Mouse (Mus musculus) kidney, adult 2 months (tissue): Measurements from ENCODE around the gene U2af2. TPM values are rescaled to one million over a fixed set of nuclear protein-coding genes. Genes with fewer than 3 reads are reported as not detected.

Source experiments
- DNase-seq: peaks from one replicate; pipeline ENCODE4 v3.0.0; 2021
- H3K27ac ChIP-seq: fragments of 200-500 bp; 2 replicates; pipeline ENCODE4 v1.5.1; 2012; ENCODE audit warnings: low read depth, low read length, control low read depth, inconsistent platforms; ENCODE audit not compliant: insufficient read depth
- H3K27me3 ChIP-seq: fragments of 200-500 bp; replicated peaks from 2 replicates; pipeline ENCODE4 v1.6.1; 2012; ENCODE audit warnings: mild to moderate bottlenecking, moderate library complexity, low read length, inconsistent platforms; ENCODE audit not compliant: control insufficient read depth, insufficient read depth
- H3K36me3 ChIP-seq: fragments of 200-500 bp; 2 replicates; pipeline ENCODE4 v1.6.1; 2012; ENCODE audit warnings: mild to moderate bottlenecking, moderate library complexity, low read length, inconsistent platforms; ENCODE audit not compliant: control insufficient read depth, insufficient read depth
- H3K4me1 ChIP-seq: fragments of 200-500 bp; 2 replicates; pipeline ENCODE4 v1.6.1; 2011; ENCODE audit warnings: low read length; ENCODE audit not compliant: control insufficient read depth, insufficient read depth
- H3K4me3 ChIP-seq: fragments of 200-500 bp; 2 replicates; pipeline ENCODE4 v1.5.1; 2011; ENCODE audit warnings: mild to moderate bottlenecking, low read depth, low read length, control low read depth; ENCODE audit not compliant: insufficient read depth
- CTCF ChIP-seq: fragments of 200-500 bp; conservative IDR thresholded peaks from 2 replicates; pipeline ENCODE4 v1.5.1; 2011; ENCODE audit warnings: low read depth, mild to moderate bottlenecking, control low read depth, low read length, moderate library complexity, mixed read lengths; ENCODE audit not compliant: insufficient read depth, insufficient read length
- POLR2A ChIP-seq: fragments of 200-500 bp; IDR thresholded peaks from one replicate; pipeline ENCODE4 v1.6.1; 2011; ENCODE audit warnings: low read depth, low read length, control low read depth
- WGBS: fragments of 180-500 bp; shearing (Covaris S2); methylation state at CpG from one replicate; pipeline ENCODE4 v1.1.7; 2018; 5-methylcytosine and 5-hydroxymethylcytosine counted together
- polyA plus RNA-seq: library from polyadenylated mRNA; depleted of rRNA; stranded (reverse); fragments of >200 nt; gene quantifications from 2 replicates; pipeline ENCODE4 v1.2.3, GENCODE M21; 2012

The U2af2 gene
- polyA plus RNA-seq, 1 experiment, result 153 TPM

GRCm38 (mm10) chr7:5037467-5037866 is 24.5 kb upstream of the U2af2 start:
- H3K27me3 ChIP-seq, result no peaks in the 10 kb centered on the region
- no peak overlapping the region for H3K4me3 ChIP-seq
- DNase-seq, result no peak
- TF ChIP-seq POLR2A (no peak), CTCF (no peak)
- H3K36me3 ChIP-seq, result no peaks in the 10 kb centered on the region
- WGBS, result 72% methylated on average over 8 of the region's 8 CpGs
- no peak overlapping the region for H3K27ac ChIP-seq
- H3K4me1 ChIP-seq, result peaks cover 3% of the 10 kb centered on the region; the same call in 1 of the 2 replicates

GRCm38 (mm10) chr7:5038109-5038732 is 23.7 kb upstream of the U2af2 start, which contains the start of gene Zfp784:
Gene Zfp784 (minus strand): TSS chr7:5038446.
- no peaks in the 10 kb centered on the region for H3K27me3 ChIP-seq
- peak within 1 kb of the TSS; percentile 73 for H3K4me3 ChIP-seq
- peak; percentile 96 for DNase-seq
- WGBS, result under 1% methylated on average over 48 of the region's 48 CpGs
- H3K4me1 ChIP-seq, result peaks cover 3% of the 10 kb centered on the region; the same call in 1 of the 2 replicates
- H3K36me3 ChIP-seq, result no peaks in the 10 kb centered on the region
- peak; percentile 56 for TF ChIP-seq POLR2A
- no peak for TF ChIP-seq CTCF
- H3K27ac ChIP-seq, result peak within 1 kb of the TSS; percentile 94

GRCm38 (mm10) chr7:5038940-5039339 is 23.0 kb upstream of the U2af2 start:
- TF ChIP-seq CTCF (no peak), POLR2A (no peak)
- Histone ChIP-seq H3K36me3 (no peaks in the 10 kb centered on the region), H3K27ac (no peak overlapping the region; the same call in 1 of the 2 replicates), H3K4me1 (peaks cover 3% of the 10 kb centered on the region; the same call in 1 of the 2 replicates), H3K27me3 (no peaks in the 10 kb centered on the region), H3K4me3 (no peak overlapping the region)
- 13% methylated on average over 5 of the region's 5 CpGs for WGBS
- no peak for DNase-seq

GRCm38 (mm10) chr7:5044981-5045380 is 17.0 kb upstream of the U2af2 start:
- H3K4me3 ChIP-seq, result no peak overlapping the region
- no peaks in the 10 kb centered on the region for H3K4me1 ChIP-seq
- no peaks in the 10 kb centered on the region for H3K27me3 ChIP-seq
- 76% methylated on average over 2 of the region's 2 CpGs for WGBS
- H3K27ac ChIP-seq, result no peak overlapping the region
- DNase-seq, result no peak
- H3K36me3 ChIP-seq, result no peaks in the 10 kb centered on the region
- TF ChIP-seq CTCF (no peak), POLR2A (no peak)

- Histone ChIP-seq H3K27me3 (no peaks in the 10 kb centered on the region), H3K36me3 (no peaks in the 10 kb centered on the region), H3K27ac (no peak overlapping the region), H3K4me1 (peaks cover 3% of the 10 kb centered on the region; the same call in 1 of the 2 replicates), H3K4me3 (no peak overlapping the region)
- DNase-seq, result no peak
- TF ChIP-seq CTCF (no peak), POLR2A (no peak)
- WGBS, result 72% methylated on average over 2 of the region's 2 CpGs
Measured at GRCm38 (mm10) chr7:5046112-5046511, 15.8 kb upstream of the U2af2 start.

GRCm38 (mm10) chr7:5047313-5047712 is 14.6 kb upstream of the U2af2 start:
- H3K27me3 ChIP-seq, result no peaks in the 10 kb centered on the region
- H3K4me1 ChIP-seq, result peaks cover 3% of the 10 kb centered on the region; the same call in 1 of the 2 replicates
- DNase-seq, result peak; percentile 67
- H3K4me3 ChIP-seq, result no peak overlapping the region
- TF ChIP-seq POLR2A, result no peak
- 0 out of 2 replicates have a peak, but pooled peaks have one; percentile 2 for TF ChIP-seq CTCF
- WGBS, result 23% methylated on average over 2 of the region's 2 CpGs
- no peak overlapping the region for H3K27ac ChIP-seq
- H3K36me3 ChIP-seq, result no peaks in the 10 kb centered on the region
